Mouse (Mus musculus) limb, embryonic 14.5 days (tissue): ENCODE measurements around the gene Dcun1d3. TPM values are rescaled to one million over a fixed set of nuclear protein-coding genes. Genes with fewer than 3 reads are reported as not detected.

ENCODE experiments used
- ATAC-seq: fragments of 200-750 bp; cut with Nextera tagmentation; 2 replicates; pipeline ENCODE4 v1.8.0; 2017; ENCODE audit warnings: low read depth, moderate number of reproducible peaks, moderate TSS enrichment; ENCODE audit not compliant: low FRiP score
- DNase-seq: peaks from one replicate; pipeline ENCODE4 v3.0.0-alpha.2; 2015; ENCODE audit warnings: low spot score
- H3K27ac ChIP-seq: fragments of 300-500 bp; sonication (generic); replicated peaks from 2 replicates; pipeline ENCODE4 v1.5.1; 2014; ENCODE audit warnings: low read depth, mild to moderate bottlenecking, low read length, moderate library complexity, mixed read lengths
- H3K27me3 ChIP-seq: fragments of 300-500 bp; sonication (generic); 2 replicates; pipeline ENCODE4 v1.6.1; 2014; ENCODE audit warnings: low read length, mixed read lengths; ENCODE audit not compliant: control insufficient read depth, insufficient read depth
- H3K36me3 ChIP-seq: fragments of 300-500 bp; sonication (generic); 2 replicates; pipeline ENCODE4 v1.6.1; 2014; ENCODE audit warnings: mild to moderate bottlenecking, low read length, moderate library complexity, mixed read lengths; ENCODE audit not compliant: control insufficient read depth, insufficient read depth
- H3K4me1 ChIP-seq: fragments of 300-500 bp; sonication (generic); 2 replicates; pipeline ENCODE4 v1.6.1; 2014; ENCODE audit warnings: antibody characterized with exemption, low read length, mixed read lengths; ENCODE audit not compliant: control insufficient read depth, insufficient read depth
- H3K4me2 ChIP-seq: fragments of 300-500 bp; sonication (generic); replicated peaks from 2 replicates; pipeline ENCODE4 v1.6.1; 2014; ENCODE audit warnings: low read depth, mild to moderate bottlenecking, low read length, moderate library complexity; ENCODE audit not compliant: severe bottlenecking
- H3K4me3 ChIP-seq: fragments of 300-500 bp; sonication (generic); replicated peaks from 2 replicates; pipeline ENCODE4 v1.5.1; 2014; ENCODE audit warnings: low read length
- H3K9ac ChIP-seq: fragments of 300-500 bp; sonication (generic); 2 replicates; pipeline ENCODE4 v1.6.1; 2014; ENCODE audit warnings: mild to moderate bottlenecking, low read depth, low read length, moderate library complexity; ENCODE audit not compliant: severe bottlenecking
- H3K9me3 ChIP-seq: fragments of 300-500 bp; sonication (generic); 2 replicates; pipeline ENCODE4 v1.6.1; 2016; ENCODE audit warnings: low read length; ENCODE audit not compliant: control insufficient read depth
- POLR2A ChIP-seq: fragments of 200-500 bp; IDR thresholded peaks from 2 replicates; pipeline ENCODE4 v1.8.0; 2012; ENCODE audit warnings: inconsistent platforms, mild to moderate bottlenecking, moderate library complexity, borderline replicate concordance; ENCODE audit not compliant: insufficient read depth, insufficient read length; ENCODE audit errors: extremely low read depth
- WGBS: fragments of 180-500 bp; shearing (Covaris S2); extraction: QIAGEN DNeasy Blood & Tissue Kit; methylation state at CpG from one replicate; pipeline ENCODE4 v1.1.7; 2014; 5-methylcytosine and 5-hydroxymethylcytosine counted together
- polyA plus RNA-seq, 2 experiments: library from polyadenylated mRNA; depleted of rRNA in 1 of 2; stranded (reverse) in 1 of 2; unstranded in 1 of 2; fragments of >200 nt; fragmentation: Nextera tagmentation in 1 of 2; extraction: Ambion mirVana in 1 of 2; gene quantifications; 2 replicates each; pipeline versions ENCODE4 v1.2.1 to v1.2.3; 2012 to 2014

Gene Dcun1d3
- polyA plus RNA-seq (2012; rRNA removed) (6.6 and 7.8 TPM in 2 replicates), polyA plus RNA-seq (2014; fragmentation: Nextera tagmentation; extraction: Ambion mirVana) (7.5 and 10.2 TPM in 2 replicates)

DNA sequence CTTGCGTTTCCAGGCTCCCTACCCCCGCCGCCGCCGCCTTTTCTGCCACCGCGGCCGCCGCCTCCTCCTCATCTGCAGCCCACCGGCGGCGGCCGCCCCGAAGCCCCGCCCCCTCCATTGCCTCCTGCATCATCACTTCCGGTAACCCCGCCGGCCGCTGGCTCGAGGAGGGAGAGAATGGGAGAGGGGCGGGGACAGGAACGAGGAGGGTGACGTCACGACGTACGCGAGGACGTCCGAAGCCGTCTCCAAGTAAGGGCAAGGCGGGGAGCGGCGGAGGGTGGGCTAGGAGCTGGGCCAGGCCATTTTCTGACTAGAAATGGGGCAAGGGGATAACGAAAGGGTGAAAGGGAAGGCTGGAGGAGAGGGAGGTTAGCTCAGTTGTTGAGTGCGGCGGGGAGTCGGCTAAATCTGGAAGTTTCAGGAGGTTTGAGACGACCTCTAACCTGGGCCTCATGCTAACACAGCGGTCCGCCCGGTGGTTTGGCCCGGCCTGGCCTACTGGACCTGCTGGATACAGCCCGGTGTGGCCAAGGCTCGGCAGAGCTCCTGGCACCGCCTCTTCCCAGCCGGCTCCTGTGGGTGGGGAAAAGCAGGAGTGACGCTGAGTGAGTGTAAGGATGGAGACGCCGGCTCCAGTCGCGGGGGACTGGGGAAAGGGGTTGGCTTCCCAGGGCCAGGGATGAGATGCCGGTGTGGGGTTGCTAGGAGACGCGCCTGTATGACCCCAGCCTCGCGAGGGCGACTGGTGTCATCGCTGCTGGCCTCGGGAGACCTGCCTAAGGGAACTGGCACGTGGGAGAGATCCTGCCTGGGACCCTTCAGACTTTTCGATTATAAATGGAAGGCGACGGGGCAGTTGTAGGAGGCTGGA is at the start of gene Dcun1d3, which contains the start of gene Lyrm1:
Dcun1d3 (minus strand) TSS at position 660 of the 874 bp plus-strand sequence.
Lyrm1 (plus strand) TSS at position 223 of the 874 bp plus-strand sequence.
- peaks cover 4% of the 10 kb centered on the region; the same call in 1 of the 2 replicates for H3K4me1 ChIP-seq
- ATAC-seq: peak; percentile 99
- peak within 1 kb of the TSS; percentile 74 for H3K4me2 ChIP-seq
- H3K27ac ChIP-seq: peak within 1 kb of the TSS; percentile 95
- TF ChIP-seq POLR2A: peak; percentile 82
- H3K4me3 ChIP-seq: peak within 1 kb of the TSS; percentile 69
- WGBS: under 1% methylated on average over 63 of the region's 63 CpGs
- H3K27me3 ChIP-seq: no peaks in the 10 kb centered on the region
- DNase-seq: peak; percentile 97
- no peaks in the 10 kb centered on the region for H3K9me3 ChIP-seq
- H3K9ac ChIP-seq: peak within 1 kb of the TSS; percentile 83
- H3K36me3 ChIP-seq: no peaks in the 10 kb centered on the region

DNA sequence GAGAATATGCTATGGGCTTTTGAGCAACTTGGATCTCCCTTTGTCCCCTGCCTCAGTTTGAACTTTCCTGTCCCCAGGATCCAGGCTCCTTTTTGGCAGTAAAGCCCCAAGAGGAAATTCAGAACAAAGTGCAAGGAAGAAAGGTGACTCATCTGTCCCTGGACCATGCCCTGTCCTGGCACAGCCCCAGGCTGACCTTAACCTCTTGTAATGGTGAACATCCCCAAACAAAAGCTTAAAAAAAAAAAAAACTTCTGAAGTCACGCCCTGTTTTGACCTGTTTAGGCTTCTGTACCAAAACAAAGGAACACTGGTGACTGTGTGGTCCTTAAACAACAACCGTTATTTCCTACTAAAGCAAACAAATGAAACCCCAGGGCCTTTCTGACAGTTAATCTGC is 45.5 kb upstream of the Dcun1d3 start:
- ATAC-seq (no peak), DNase-seq (no peak)
- no peak for TF ChIP-seq POLR2A
- Histone ChIP-seq H3K4me2 (no peak overlapping the region), H3K4me3 (no peak overlapping the region), H3K4me1 (no peaks in the 10 kb centered on the region), H3K9ac (no peak overlapping the region), H3K36me3 (no peaks in the 10 kb centered on the region), H3K27me3 (no peaks in the 10 kb centered on the region), H3K9me3 (no peaks in the 10 kb centered on the region), H3K27ac (no peak overlapping the region)
- 42% methylated on average over 2 of the region's 2 CpGs for WGBS

DNA sequence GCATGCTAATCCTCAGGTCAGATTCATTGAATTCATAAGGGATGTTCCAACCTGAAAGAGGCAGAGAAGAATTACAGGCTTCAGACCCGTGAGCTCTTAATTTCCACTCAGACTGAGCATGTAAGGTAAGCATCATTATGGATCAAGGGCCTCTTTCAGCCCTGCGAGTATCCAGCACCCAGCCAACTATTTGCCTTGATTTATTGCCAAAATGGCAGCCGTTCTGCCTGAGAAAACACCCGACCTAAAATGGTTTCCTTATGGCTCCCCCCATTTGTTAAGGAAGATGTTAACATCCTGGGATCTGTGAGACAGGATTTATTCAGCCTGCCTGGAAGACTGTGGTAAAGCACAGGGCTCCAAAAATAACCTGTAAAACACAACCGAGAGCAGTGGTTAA is 40.9 kb upstream of the Dcun1d3 start:
- TF ChIP-seq POLR2A: no peak
- 54% methylated on average over 5 of the region's 5 CpGs for WGBS
- H3K9me3 ChIP-seq: no peaks in the 10 kb centered on the region
- no peak overlapping the region for H3K9ac ChIP-seq
- no peak for DNase-seq
- H3K4me2 ChIP-seq: no peak overlapping the region
- H3K27ac ChIP-seq: no peak overlapping the region
- H3K4me1 ChIP-seq: no peaks in the 10 kb centered on the region
- H3K27me3 ChIP-seq: no peaks in the 10 kb centered on the region
- ATAC-seq: no peak
- H3K36me3 ChIP-seq: no peaks in the 10 kb centered on the region
- H3K4me3 ChIP-seq: no peak overlapping the region

DNA sequence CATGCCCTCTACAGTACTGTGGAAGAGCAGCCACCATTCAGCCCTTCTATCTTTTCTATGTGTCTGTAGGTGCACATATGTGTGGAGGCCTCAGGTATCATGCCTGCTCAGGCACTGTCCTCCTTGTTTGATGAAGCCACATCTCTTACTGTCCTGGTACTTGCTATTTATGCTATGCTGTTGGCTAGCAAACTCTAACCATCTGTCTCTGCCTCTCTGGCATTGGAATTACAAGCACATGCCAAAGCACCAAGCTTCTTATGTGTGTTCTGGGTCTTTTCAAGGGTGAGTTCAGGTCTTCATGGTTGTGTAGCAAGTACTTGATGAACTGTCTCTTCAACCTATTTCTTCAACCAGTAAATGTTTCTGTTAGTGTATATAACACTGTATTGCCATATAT is 40.2 kb upstream of the Dcun1d3 start:
- Histone ChIP-seq H3K27me3 (no peaks in the 10 kb centered on the region), H3K9me3 (no peaks in the 10 kb centered on the region), H3K4me3 (no peak overlapping the region), H3K4me1 (no peaks in the 10 kb centered on the region), H3K36me3 (no peaks in the 10 kb centered on the region), H3K27ac (no peak overlapping the region), H3K4me2 (no peak overlapping the region), H3K9ac (no peak overlapping the region)
- TF ChIP-seq POLR2A: no peak
- ATAC-seq: no peak
- no peak for DNase-seq

DNA sequence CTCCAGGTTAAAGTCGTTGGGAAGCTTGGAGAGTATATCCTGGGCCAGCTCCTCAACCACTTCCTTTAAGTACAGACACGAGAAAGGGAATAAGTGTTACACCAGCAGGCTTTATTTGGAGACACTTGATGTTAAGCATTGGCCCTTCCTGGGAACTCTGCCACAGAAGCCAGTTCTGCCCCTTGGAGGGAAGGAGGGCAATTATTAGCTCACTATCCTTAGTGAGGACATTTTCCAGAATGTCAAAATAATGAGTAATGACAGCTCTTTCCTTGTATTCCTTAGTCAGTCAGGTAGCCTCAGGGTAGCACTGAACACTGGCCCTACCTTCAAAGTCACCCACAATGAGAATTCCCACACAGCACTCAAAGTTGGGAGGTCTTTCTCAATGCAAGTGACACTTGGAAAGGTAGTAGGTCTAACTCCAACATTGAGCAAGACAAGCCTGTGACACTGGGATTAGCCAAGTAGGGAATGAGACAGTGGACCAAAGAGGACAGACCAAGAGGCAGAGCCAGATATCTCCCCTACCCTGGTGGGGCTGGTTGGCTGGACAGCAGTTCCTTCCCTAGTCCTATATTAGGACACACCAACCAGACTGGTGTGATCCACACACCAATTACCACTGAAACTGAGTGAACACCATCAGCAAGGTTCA is 32.8 kb upstream of the Dcun1d3 start:
- no peaks in the 10 kb centered on the region for H3K9me3 ChIP-seq
- no peak for TF ChIP-seq POLR2A
- no peak overlapping the region for H3K4me2 ChIP-seq
- H3K27me3 ChIP-seq: no peaks in the 10 kb centered on the region
- no peak for DNase-seq
- H3K36me3 ChIP-seq: no peaks in the 10 kb centered on the region
- H3K27ac ChIP-seq: no peak overlapping the region
- H3K9ac ChIP-seq: no peak overlapping the region
- no peaks in the 10 kb centered on the region for H3K4me1 ChIP-seq
- 61% methylated on average over 2 of the region's 2 CpGs for WGBS
- no peak for ATAC-seq
- no peak overlapping the region for H3K4me3 ChIP-seq
